Mouse (Mus musculus): Measurements from ENCODE around the gene Rtn1.

The Rtn1 gene

GRCm38 (mm10) chr12:72232176-72232575 lies 176.7 kb downstream of the Rtn1 start:
- DNase-seq (ENCODE audit: extremely low spot score), result no peak

- no peak for DNase-seq (ENCODE audit: extremely low spot score)
These were observed 179.2 kb downstream of the Rtn1 start for GRCm38 (mm10) chr12:72229451-72230196.

GRCm38 (mm10) chr12:72227731-72228130 lies 181.1 kb downstream of the Rtn1 start:
- no peak for DNase-seq (ENCODE audit: extremely low spot score)

- no peak for DNase-seq (ENCODE audit: extremely low spot score)
These were observed 183.5 kb downstream of the Rtn1 start for GRCm38 (mm10) chr12:72225371-72225770.

GRCm38 (mm10) chr12:72223557-72224102 lies 185.2 kb downstream of the Rtn1 start:
- DNase-seq (ENCODE audit: extremely low spot score), result no peak

GRCm38 (mm10) chr12:72213554-72213953 lies 195.3 kb downstream of the Rtn1 start:
- no peak for DNase-seq (ENCODE audit: extremely low spot score)

GRCm38 (mm10) chr12:72200828-72201227 lies 208.0 kb downstream of the Rtn1 start:
- no peak for DNase-seq (ENCODE audit: extremely low spot score)

- DNase-seq (ENCODE audit: extremely low spot score), result peak; percentile 52
These were observed 210.8 kb downstream of the Rtn1 start for GRCm38 (mm10) chr12:72197925-72198486.

GRCm38 (mm10) chr12:72197434-72197833 lies 211.4 kb downstream of the Rtn1 start:
- DNase-seq (ENCODE audit: extremely low spot score), result no peak

GRCm38 (mm10) chr12:72184929-72185328 lies 223.9 kb downstream of the Rtn1 start, which contains the start of gene Ccdc175:
TSS of gene Ccdc175 (minus strand) at chr12:72185029.
- no peak for DNase-seq (ENCODE audit: extremely low spot score)

- DNase-seq (ENCODE audit: extremely low spot score), result no peak
These were observed 229.3 kb downstream of the Rtn1 start for GRCm38 (mm10) chr12:72179561-72179960.

- no peak for DNase-seq (ENCODE audit: extremely low spot score)
These were observed 230.5 kb downstream of the Rtn1 start for GRCm38 (mm10) chr12:72178322-72178721.
